In genomic region chr5:70434636-70435035, GRCm38 (mm10) we compare ENCODE assay signal across 26 mouse cellular contexts.
DNase-seq lines count a peak whose midpoint lies in the region; ATAC-seq and TF ChIP-seq lines count a peak whose summit lies in the region.
"Had no signal": no experiment of that assay in that cellular context is flagged by ENCODE, and none has a peak within 500 bp of the region (broad histone marks: within the 10 kb centered on the region; RNA-seq: fewer than 3 reads in every experiment).

No protein-coding gene starts in this region.

- H3K9me3 ChIP-seq in forebrain, embryonic 14.5 days (replicated peaks; ENCODE audit: control insufficient read depth, low read length) = no peaks in the 10 kb centered on the region
- no peaks in the 10 kb centered on the region for H3K9me3 ChIP-seq in forebrain, embryonic 15.5 days
- H3K9me3 ChIP-seq: embryonic facial prominence, embryonic 13.5 days; embryonic facial prominence, embryonic 15.5 days; forebrain, embryonic 10.5 days; forebrain, embryonic 12.5 days had no signal

- H3K9ac ChIP-seq in forebrain, embryonic 14.5 days (ENCODE audit: low read length) = no peak overlapping the region
- H3K9ac ChIP-seq in forebrain, embryonic 15.5 days (replicated peaks) = no peak overlapping the region
- H3K9ac ChIP-seq: embryonic facial prominence, embryonic 13.5 days; embryonic facial prominence, embryonic 15.5 days; forebrain, embryonic 12.5 days had no signal

- no peak overlapping the region for H3K4me2 ChIP-seq in forebrain, embryonic 14.5 days (ENCODE audit: low read length)
- no peak overlapping the region for H3K4me2 ChIP-seq in forebrain, embryonic 15.5 days (replicated peaks)
- H3K4me2 ChIP-seq: embryonic facial prominence, embryonic 13.5 days; embryonic facial prominence, embryonic 15.5 days; forebrain, embryonic 12.5 days had no signal

- no peak for TF ChIP-seq CTCF in cerebellum, adult 2 months (IDR thresholded peaks at IDR 0.05; ENCODE audit: borderline replicate concordance, insufficient read depth, low read depth, low read length)

- no peak for TF ChIP-seq POLR2A in cerebellum, adult 2 months (IDR thresholded peaks at IDR 0.05; ENCODE audit: borderline replicate concordance, insufficient read depth, low read length)

- no peaks in the 10 kb centered on the region for H3K27me3 ChIP-seq in cerebellum, adult 2 months (ENCODE audit: control insufficient read depth, insufficient read depth, low read length)
- H3K27me3 ChIP-seq in forebrain, embryonic 14.5 days (replicated peaks; ENCODE audit: control insufficient read depth, insufficient read depth, low read length) = no peaks in the 10 kb centered on the region
- H3K27me3 ChIP-seq in forebrain, embryonic 15.5 days = no peaks in the 10 kb centered on the region
- H3K27me3 ChIP-seq: CH12.LX; embryonic facial prominence, embryonic 13.5 days; embryonic facial prominence, embryonic 15.5 days; forebrain, embryonic 12.5 days; Patski had no signal

- no peaks in the 10 kb centered on the region for H3K36me3 ChIP-seq in forebrain, embryonic 14.5 days (ENCODE audit: control insufficient read depth, insufficient read depth, low read length)
- H3K36me3 ChIP-seq in forebrain, embryonic 15.5 days = no peaks in the 10 kb centered on the region
- H3K36me3 ChIP-seq: embryonic facial prominence, embryonic 13.5 days; embryonic facial prominence, embryonic 15.5 days; forebrain, embryonic 10.5 days; forebrain, embryonic 12.5 days; G1E had no signal

- peak; percentile 51 to 52 for DNase-seq in cerebellum, postnatal 10 days
- DNase-seq in cerebellum, adult 2 months = no peak
- peak; percentile 19 for DNase-seq in forebrain, embryonic 14.5 days (ENCODE audit: low spot score)
- DNase-seq in brain, adult 2 months (ENCODE audit: low read depth, low spot score) = peak; percentile 0
- DNase-seq in c-Kit-positive CD71-positive TER-119-positive erythroid progenitor cells, embryonic 14.5 days (ENCODE audit: low spot score) = no peak
- DNase-seq: adrenal gland, adult 8-10 months; adrenal gland, postnatal 14 days; adrenal gland, postnatal 36 days; B cell, adult 2 months; cerebellum, adult 11 months; cerebellum, adult 18-20 months; cerebellum, adult 9-11 months; cerebellum, postnatal 36 days; embryo, embryonic 11 days had no signal

- H3K4me1 ChIP-seq in cerebellum, adult 2 months (ENCODE audit: control insufficient read depth, insufficient read depth, low read length) = no peaks in the 10 kb centered on the region
- no peaks in the 10 kb centered on the region for H3K4me1 ChIP-seq in forebrain, embryonic 14.5 days (ENCODE audit: control insufficient read depth, insufficient read depth, low read length)
- H3K4me1 ChIP-seq in forebrain, embryonic 15.5 days = no peaks in the 10 kb centered on the region
- H3K4me1 ChIP-seq: embryonic facial prominence, embryonic 13.5 days; embryonic facial prominence, embryonic 15.5 days; forebrain, embryonic 10.5 days; forebrain, embryonic 12.5 days had no signal

- 35% methylated on average over 4 of the region's 4 CpGs for WGBS in cerebellum, adult 2 months
- WGBS in forebrain, embryonic 14.5 days = 66% methylated on average over 4 of the region's 4 CpGs
- 55% methylated on average over 4 of the region's 4 CpGs for WGBS in forebrain, embryonic 15.5 days

- ATAC-seq in forebrain, embryonic 14.5 days = no peak
- ATAC-seq in forebrain, embryonic 15.5 days (replicated peaks) = no peak
- ATAC-seq: activated CD4-positive, CD25-positive, alpha-beta regulatory T cell, adult 4 months; CD4-positive, CD25-positive, alpha-beta regulatory T cell, adult 4 months; forebrain, embryonic 16.5 days; Patski had no signal

- H3K4me3 ChIP-seq in cerebellum, adult 2 months (replicated peaks; ENCODE audit: insufficient read depth, low read depth, low read length) = no peak overlapping the region
- no peak overlapping the region for H3K4me3 ChIP-seq in forebrain, embryonic 14.5 days (ENCODE audit: low read depth, low read length)
- H3K4me3 ChIP-seq in forebrain, embryonic 15.5 days = no peak overlapping the region
- H3K4me3 ChIP-seq: embryonic facial prominence, embryonic 13.5 days; embryonic facial prominence, embryonic 15.5 days; erythroblast, embryonic 14.5 days; forebrain, embryonic 10.5 days; forebrain, embryonic 12.5 days had no signal

- H3K27ac ChIP-seq in cerebellum, adult 2 months (ENCODE audit: insufficient read depth, low read length) = no peak overlapping the region
- H3K27ac ChIP-seq in forebrain, embryonic 14.5 days (ENCODE audit: low read depth, low read length) = no peak overlapping the region
- H3K27ac ChIP-seq in forebrain, embryonic 15.5 days (replicated peaks) = no peak overlapping the region
- H3K27ac ChIP-seq: embryonic facial prominence, embryonic 13.5 days; embryonic facial prominence, embryonic 15.5 days; forebrain, embryonic 10.5 days; forebrain, embryonic 12.5 days had no signal

Comparison
In these comparisons a context has a peak if more than half of its experiments do, and no peak if none do; other contexts are left out.
1. DNase-seq: peak in cerebellum, postnatal 10 days (2 of 2), forebrain, embryonic 14.5 days (single experiment) and brain, adult 2 months (single experiment); none in cerebellum, adult 2 months (0 of 2) and c-Kit-positive CD71-positive TER-119-positive erythroid progenitor cells, embryonic 14.5 days (single experiment).